Mouse (Mus musculus): ENCODE results near the gene 4931428F04Rik. TPM values are rescaled to one million over a fixed set of nuclear protein-coding genes. Genes with fewer than 3 reads are reported as not detected.

The 4931428F04Rik gene
- total RNA-seq, 1 experiment: 4.2 TPM

GRCm38 (mm10) chr8:105231503-105232320 is 58.0 kb downstream of the 4931428F04Rik start:
- Histone ChIP-seq H3K27ac (ENCODE audit: insufficient read depth, low read depth, low read length, poor library complexity, severe bottlenecking) (peak overlapping the region; percentile 86), H3K9me3 (ENCODE audit: control insufficient read depth, insufficient read depth, low read depth, low read length) (no peaks in the 10 kb centered on the region), H3K36me3 (ENCODE audit: control insufficient read depth, insufficient read depth, low read length, poor library complexity, severe bottlenecking) (peaks cover 10% of the 10 kb centered on the region), H3K4me1 (ENCODE audit: control insufficient read depth in 2 of 2, insufficient read depth in 2 of 2, low read length in 2 of 2, poor library complexity in 1 of 2) (peaks cover 14 to 23% of the 10 kb centered on the region in 2 experiments), H3K4me3 (ENCODE audit: insufficient read depth in 1 of 2, low read depth in 1 of 2, low read length in 2 of 2, poor library complexity in 1 of 2, severe bottlenecking in 1 of 2) (peak overlapping the region; percentile 31 to 36; a peak in 2 of 4 replicates), H3K9ac (ENCODE audit: insufficient read depth, low read depth, low read length, poor library complexity, severe bottlenecking) (peak overlapping the region; percentile 9; the same call in 1 of the 2 replicates)
- in situ Hi-C loops (cut with MboI; ENCODE audit: low sequenced_read_pairs in 2 of 2, unreplicated experiment in 2 of 2): no loop called here
- TF ChIP-seq ZNF384 (IDR thresholded peaks at IDR 0.05; ENCODE audit: low read depth, low read length) (peak; percentile 67), ZC3H11A (IDR thresholded peaks at IDR 0.05; ENCODE audit: borderline replicate concordance, low read depth, low read length) (no peak)
- DNase-seq (ENCODE audit: low read depth, low spot score): no peak

Other genes with a start within 250 kb of the 4931428F04Rik start
- gene Ces3a, start 241.3 kb downstream of the 4931428F04Rik start, total RNA-seq (2012; rRNA removed): not detected in 2 replicates
- not detected in 2 replicates for gene Ces3b, start 206.1 kb downstream of the 4931428F04Rik start, total RNA-seq (2012; rRNA removed)
- not detected in 2 replicates for gene Ces4a, start 158.1 kb downstream of the 4931428F04Rik start, total RNA-seq (2012; rRNA removed)
- 36.2 and 47.0 TPM in 2 replicates for gene Cbfb, start 119.2 kb downstream of the 4931428F04Rik start, total RNA-seq (2012; rRNA removed)
- gene D230025D16Rik, start 64.7 kb downstream of the 4931428F04Rik start, total RNA-seq (2012; rRNA removed): 41.7 and 42.6 TPM in 2 replicates
- gene B3gnt9, start 34.7 kb downstream of the 4931428F04Rik start, total RNA-seq (2012; rRNA removed): 2.5 and 2.8 TPM in 2 replicates
- gene Tradd, start 25.3 kb downstream of the 4931428F04Rik start, total RNA-seq (2012; rRNA removed): 6.2 and 7.6 TPM in 2 replicates
- gene Fbxl8, start 25.2 kb downstream of the 4931428F04Rik start, total RNA-seq (2012; rRNA removed): 1.2 and 2.3 TPM in 2 replicates
- 0.21 and 0.45 TPM in 2 replicates for gene Hsf4, start 20.1 kb downstream of the 4931428F04Rik start, total RNA-seq (2012; rRNA removed)
- 0.85 and 1.0 TPM in 2 replicates for gene Nol3, start 13.7 kb downstream of the 4931428F04Rik start, total RNA-seq (2012; rRNA removed)
- gene Exoc3l, start 6.2 kb upstream of the 4931428F04Rik start, total RNA-seq (2012; rRNA removed): 22.0 and 33.5 TPM in 2 replicates
- 66.8 and 67.1 TPM in 2 replicates for gene E2f4, start 7.8 kb upstream of the 4931428F04Rik start, total RNA-seq (2012; rRNA removed)
- gene Elmo3, start 15.7 kb upstream of the 4931428F04Rik start, total RNA-seq (2012; rRNA removed): 3.5 and 4.3 TPM in 2 replicates
- gene Lrrc29, start 36.4 kb upstream of the 4931428F04Rik start, total RNA-seq (2012; rRNA removed): 2.5 and 2.8 TPM in 2 replicates
- gene Tmem208, start 36.5 kb upstream of the 4931428F04Rik start, total RNA-seq (2012; rRNA removed): 123 and 133 TPM in 2 replicates
- 9.1 and 12.7 TPM in 2 replicates for gene Fhod1, start 58.1 kb upstream of the 4931428F04Rik start, total RNA-seq (2012; rRNA removed)
- gene Slc9a5, start 59.0 kb upstream of the 4931428F04Rik start, total RNA-seq (2012; rRNA removed): 5.8 and 11.7 TPM in 2 replicates
- 3.0 and 3.1 TPM in 2 replicates for gene Plekhg4, start 83.4 kb upstream of the 4931428F04Rik start, total RNA-seq (2012; rRNA removed)
- 0.18 and 0.37 TPM in 2 replicates for gene Kctd19, start 123.6 kb upstream of the 4931428F04Rik start, total RNA-seq (2012; rRNA removed)
- gene Lrrc36, start 123.7 kb upstream of the 4931428F04Rik start, total RNA-seq (2012; rRNA removed): 0.13 TPM in 1 of 2 replicates, not detected in the other
- gene Tppp3, start 181.7 kb upstream of the 4931428F04Rik start, total RNA-seq (2012; rRNA removed): 16.7 and 17.3 TPM in 2 replicates
- gene Zdhhc1, start 207.0 kb upstream of the 4931428F04Rik start, total RNA-seq (2012; rRNA removed): 3.2 and 7.6 TPM in 2 replicates
- gene Hsd11b2, start 228.9 kb upstream of the 4931428F04Rik start, total RNA-seq (2012; rRNA removed): 0.67 and 0.74 TPM in 2 replicates